Mouse (Mus musculus) activated CD4-positive, CD25-positive, alpha-beta regulatory T cell (primary cell): ENCODE results near the gene Gm11096. TPM values are rescaled to one million over a fixed set of nuclear protein-coding genes. Genes with fewer than 3 reads are reported as not detected.

Experiments used
- polyA plus RNA-seq, 2 experiments: library from polyadenylated mRNA; unstranded; fragments of 100-300 nt; shearing (Covaris generic); gene quantifications; one replicate each; pipeline ENCODE4 v1.2.1; 2017

Gene Gm11096
- not detected for polyA plus RNA-seq

GRCm38 (mm10) chr17:81441463-81441862 lies at the start of gene Gm11096:
TSS of gene Gm11096 (plus strand) at chr17:81441763.

